Mouse (Mus musculus): ENCODE results near the gene 5330417C22Rik. TPM values are rescaled to one million over a fixed set of nuclear protein-coding genes. Genes with fewer than 3 reads are reported as not detected.

Gene 5330417C22Rik
- total and polyA plus RNA-seq, 3 experiments: 0.08 to 0.31 TPM; not detected in 1

GRCm38 (mm10) chr3:108510716-108511483 lies 25.4 kb downstream of the 5330417C22Rik start:
- DNase-seq (ENCODE audit: low read depth, low spot score): no peak
- H3K79me2 ChIP-seq (ENCODE audit: control insufficient read depth, insufficient read depth, low read length, poor library complexity): no peaks in the 10 kb centered on the region
- no peaks in the 10 kb centered on the region for H3K36me3 ChIP-seq (ENCODE audit: control insufficient read depth in 1 of 2, insufficient read depth in 2 of 2, low read length in 2 of 2)
- H3K9ac ChIP-seq (ENCODE audit: control insufficient read depth, low read depth, low read length, poor library complexity, severe bottlenecking): no peak overlapping the region
- no peaks in the 10 kb centered on the region for H3K9me3 ChIP-seq (replicated peaks; ENCODE audit: insufficient read depth, low read length)
- H3K27ac ChIP-seq (ENCODE audit: control insufficient read depth, low read depth, low read length): no peak overlapping the region
- no peaks in the 10 kb centered on the region for H3K4me1 ChIP-seq (ENCODE audit: control insufficient read depth in 1 of 2, insufficient read depth in 2 of 2, low read length in 2 of 2)
- TF ChIP-seq MEF2A (IDR thresholded peaks at IDR 0.05; ENCODE audit: extremely low read depth, insufficient replicate concordance, low read depth, low read length, poor library complexity, severe bottlenecking) (no peak), ZKSCAN1 (IDR thresholded peaks at IDR 0.05; ENCODE audit: low read depth, low read length) (no peak), TCF12 (IDR thresholded peaks at IDR 0.05; ENCODE audit: low read depth, low read length) (no peak), NRF1 (IDR thresholded peaks at IDR 0.05; ENCODE audit: insufficient read depth, low read depth, low read length, poor library complexity, severe bottlenecking) (no peak), ZC3H11A (IDR thresholded peaks at IDR 0.05; ENCODE audit: low read depth, low read length) (no peak), RAD21 (IDR thresholded peaks at IDR 0.05; ENCODE audit: low read depth, low read length) (no peak), NELFE (IDR thresholded peaks at IDR 0.05; ENCODE audit: low read depth, low read length) (no peak), ZNF384 (IDR thresholded peaks at IDR 0.05; ENCODE audit: low read depth, low read length) (no peak), SMC3 (IDR thresholded peaks at IDR 0.05; ENCODE audit: low read depth, low read length) (no peak)
- H3K4me3 ChIP-seq (ENCODE audit: control insufficient read depth in 1 of 2, insufficient read depth in 1 of 2, low read depth in 2 of 2, low read length in 2 of 2): no peak overlapping the region
- H3K27me3 ChIP-seq (ENCODE audit: control insufficient read depth in 1 of 2, insufficient read depth in 2 of 2, low read length in 2 of 2): peaks cover 10 to 18% of the 10 kb centered on the region in 2 experiments

- H3K27me3 ChIP-seq (ENCODE audit: control insufficient read depth in 1 of 2, insufficient read depth in 2 of 2, low read length in 2 of 2): peaks cover 11 to 19% of the 10 kb centered on the region in 2 experiments
These were observed 26.2 kb downstream of the 5330417C22Rik start for GRCm38 (mm10) chr3:108510156-108510555.

More at GRCm38 (mm10) chr3:108510156-108510555, 26.2 kb downstream of the 5330417C22Rik start:
- no peaks in the 10 kb centered on the region for H3K79me2 ChIP-seq (ENCODE audit: control insufficient read depth, insufficient read depth, low read length, poor library complexity)
- H3K9ac ChIP-seq (ENCODE audit: control insufficient read depth, low read depth, low read length, poor library complexity, severe bottlenecking): no peak overlapping the region
- H3K36me3 ChIP-seq (ENCODE audit: control insufficient read depth in 1 of 2, insufficient read depth in 2 of 2, low read length in 2 of 2): no peaks in the 10 kb centered on the region
- no peaks in the 10 kb centered on the region for H3K4me1 ChIP-seq (ENCODE audit: control insufficient read depth in 1 of 2, insufficient read depth in 2 of 2, low read length in 2 of 2)
- DNase-seq (ENCODE audit: low read depth, low spot score): no peak
- H3K4me3 ChIP-seq (ENCODE audit: control insufficient read depth in 1 of 2, insufficient read depth in 1 of 2, low read depth in 2 of 2, low read length in 2 of 2): no peak overlapping the region
- TF ChIP-seq NELFE (IDR thresholded peaks at IDR 0.05; ENCODE audit: low read depth, low read length): no peak
- no peak for TF ChIP-seq CTCF (IDR thresholded peaks at IDR 0.05 in 2 of 3, conservative IDR thresholded peaks at IDR 0.05 in 1 of 3; ENCODE audit: control insufficient read depth in 1 of 3, insufficient read depth in 1 of 3, low read depth in 2 of 3, low read length in 3 of 3, poor library complexity in 1 of 3, severe bottlenecking in 1 of 3)
- TF ChIP-seq TAL1 (IDR thresholded peaks at IDR 0.05; ENCODE audit: low read length): no peak
- TF ChIP-seq ZC3H11A (IDR thresholded peaks at IDR 0.05; ENCODE audit: low read depth, low read length): no peak
- TF ChIP-seq MAFK (IDR thresholded peaks at IDR 0.05; ENCODE audit: borderline replicate concordance, low read depth, low read length): no peak
- no peak for TF ChIP-seq SMC3 (IDR thresholded peaks at IDR 0.05; ENCODE audit: low read depth, low read length)
- TF ChIP-seq E2F4 (IDR thresholded peaks at IDR 0.05; ENCODE audit: borderline replicate concordance, low read depth, low read length): no peak
- TF ChIP-seq ETS1 (IDR thresholded peaks at IDR 0.05; ENCODE audit: low read depth, low read length): no peak
- no peak for TF ChIP-seq KAT2A (conservative IDR thresholded peaks at IDR 0.05; ENCODE audit: low read depth, low read length)
- no peak for TF ChIP-seq GATA1 (IDR thresholded peaks at IDR 0.05; ENCODE audit: low read depth, low read length)
- no peak for TF ChIP-seq POLR2AphosphoS5 (IDR thresholded peaks at IDR 0.05; ENCODE audit: borderline replicate concordance, low read depth, low read length)
- TF ChIP-seq RCOR1 (IDR thresholded peaks at IDR 0.05; ENCODE audit: low read depth, low read length): no peak
- no peak for TF ChIP-seq TBP (IDR thresholded peaks at IDR 0.05; ENCODE audit: low read depth, low read length)
- no peak for TF ChIP-seq GABPA (IDR thresholded peaks at IDR 0.05; ENCODE audit: low read depth, low read length)
- no peak for TF ChIP-seq POLR2AphosphoS2 (IDR thresholded peaks at IDR 0.05; ENCODE audit: low read length)
- TF ChIP-seq EP300 (IDR thresholded peaks at IDR 0.05; ENCODE audit: low read depth in 1 of 2, low read length in 2 of 2): no peak
- no peak for TF ChIP-seq CHD2 (IDR thresholded peaks at IDR 0.05; ENCODE audit: low read length)
- TF ChIP-seq POLR2A (IDR thresholded peaks at IDR 0.05; ENCODE audit: control insufficient read depth in 1 of 2, insufficient read depth in 1 of 2, low read depth in 1 of 2, low read length in 2 of 2, poor library complexity in 1 of 2): no peak
- H3K27ac ChIP-seq (ENCODE audit: control insufficient read depth, low read depth, low read length): no peak overlapping the region
- no peaks in the 10 kb centered on the region for H3K9me3 ChIP-seq (replicated peaks; ENCODE audit: insufficient read depth, low read length)

Data from MEL (cell line).